In genomic region chr7:16728596-16729348, GRCm38 (mm10) we compare ENCODE assay signal across 9 mouse cellular contexts. TPM values are rescaled to one million over a fixed set of nuclear protein-coding genes. Genes with fewer than 3 reads are reported as not detected.
DNase-seq lines count a peak whose midpoint lies in the region; ATAC-seq lines count a peak whose summit lies in the region.
"Had no signal": no experiment of that assay in that cellular context is flagged by ENCODE, and none has a peak within 500 bp of the region (broad histone marks: within the 10 kb centered on the region; RNA-seq: fewer than 3 reads in every experiment).

No protein-coding gene starts in this region.

- no peaks in the 10 kb centered on the region; the same call in 1 of the 2 replicates for H3K4me1 ChIP-seq in embryonic facial prominence, embryonic 11.5 days (ENCODE audit: control insufficient read depth, insufficient read depth, low read length)
- peaks cover 30% of the 10 kb centered on the region for H3K4me1 ChIP-seq in heart, embryonic 10.5 days
- H3K4me1 ChIP-seq in liver, embryonic 16.5 days (ENCODE audit: control insufficient read depth, low read depth, low read length): peaks cover 3% of the 10 kb centered on the region
- peaks cover 7% of the 10 kb centered on the region; the same call in 1 of the 2 replicates for H3K4me1 ChIP-seq in neural tube, embryonic 13.5 days (replicated peaks)

- peak; percentile 81 for DNase-seq in A20 (ENCODE audit: low read depth, low spot score)
- peak; percentile 77 for DNase-seq in adipocyte (ENCODE audit: low spot score)
- peak; percentile 92 for DNase-seq in embryonic facial prominence, embryonic 11.5 days (ENCODE audit: low spot score)
- DNase-seq in heart, embryonic 10.5 days (ENCODE audit: low spot score): peak; percentile 92
- peak; percentile 51 for DNase-seq in kidney, adult 9 months
- peak; percentile 90 for DNase-seq in testis, postnatal 10 days (ENCODE audit: low spot score)

- H3K27me3 ChIP-seq in embryonic facial prominence, embryonic 11.5 days (ENCODE audit: control insufficient read depth, insufficient read depth, low read length): no peaks in the 10 kb centered on the region
- peaks cover 2% of the 10 kb centered on the region; the same call in 1 of the 2 replicates for H3K27me3 ChIP-seq in heart, embryonic 10.5 days (ENCODE audit: insufficient read depth, poor library complexity, severe bottlenecking)
- no peaks in the 10 kb centered on the region for H3K27me3 ChIP-seq in liver, embryonic 16.5 days (ENCODE audit: control insufficient read depth, insufficient read depth, low read depth, low read length)
- no peaks in the 10 kb centered on the region for H3K27me3 ChIP-seq in neural tube, embryonic 13.5 days

- no peaks in the 10 kb centered on the region for H3K36me3 ChIP-seq in embryonic facial prominence, embryonic 11.5 days (replicated peaks; ENCODE audit: control insufficient read depth, insufficient read depth, low read depth, low read length)
- H3K36me3 ChIP-seq in heart, embryonic 10.5 days: no peaks in the 10 kb centered on the region
- no peaks in the 10 kb centered on the region for H3K36me3 ChIP-seq in liver, embryonic 16.5 days (ENCODE audit: control insufficient read depth, insufficient read depth)
- no peaks in the 10 kb centered on the region for H3K36me3 ChIP-seq in neural tube, embryonic 13.5 days

- H3K9me3 ChIP-seq in embryonic facial prominence, embryonic 11.5 days (replicated peaks; ENCODE audit: control insufficient read depth, low read length): no peaks in the 10 kb centered on the region
- H3K9me3 ChIP-seq in heart, embryonic 10.5 days: no peaks in the 10 kb centered on the region
- no peaks in the 10 kb centered on the region for H3K9me3 ChIP-seq in liver, embryonic 16.5 days (replicated peaks; ENCODE audit: control insufficient read depth, low read length)
- H3K9me3 ChIP-seq in neural tube, embryonic 13.5 days: no peaks in the 10 kb centered on the region

- no peak overlapping the region for H3K4me2 ChIP-seq in embryonic facial prominence, embryonic 11.5 days (ENCODE audit: low read depth, low read length)
- peak overlapping the region; percentile 14; the same call in 1 of the 2 replicates for H3K4me2 ChIP-seq in liver, embryonic 16.5 days (ENCODE audit: low read depth, low read length)
- H3K4me2 ChIP-seq in neural tube, embryonic 13.5 days: peak overlapping the region; percentile 33

- 29% methylated on average over 14 of the region's 14 CpGs for WGBS in embryonic facial prominence, embryonic 11.5 days
- 21% methylated on average over 14 of the region's 14 CpGs for WGBS in heart, embryonic 10.5 days
- WGBS in liver, embryonic 16.5 days (ENCODE audit: insufficient replicate concordance): 18% methylated on average over 14 of the region's 14 CpGs
- WGBS in neural tube, embryonic 13.5 days: 30% methylated on average over 14 of the region's 14 CpGs

- ATAC-seq in embryonic facial prominence, embryonic 11.5 days (replicated peaks; ENCODE audit: insufficient number of reproducible peaks, low FRiP score, low TSS enrichment, low read depth): no peak
- ATAC-seq in liver, embryonic 16.5 days (ENCODE audit: low read depth): no peak
- ATAC-seq in neural tube, embryonic 13.5 days (ENCODE audit: low read depth): peak; percentile 60

- no peak overlapping the region for H3K4me3 ChIP-seq in embryonic facial prominence, embryonic 11.5 days (ENCODE audit: low read depth, low read length)
- peak overlapping the region; percentile 22; the same call in 1 of the 2 replicates for H3K4me3 ChIP-seq in heart, embryonic 10.5 days
- H3K4me3 ChIP-seq in liver, embryonic 16.5 days (ENCODE audit: low read depth, low read length): no peak overlapping the region
- peak overlapping the region; percentile 10; the same call in 1 of the 2 replicates for H3K4me3 ChIP-seq in neural tube, embryonic 13.5 days

- no peak overlapping the region for H3K27ac ChIP-seq in embryonic facial prominence, embryonic 11.5 days (replicated peaks; ENCODE audit: low read depth, low read length)
- peak overlapping the region; percentile 72; the same call in 1 of the 2 replicates for H3K27ac ChIP-seq in heart, embryonic 10.5 days
- no peak overlapping the region for H3K27ac ChIP-seq in liver, embryonic 16.5 days (ENCODE audit: low read length)
- H3K27ac ChIP-seq in neural tube, embryonic 13.5 days (replicated peaks): no peak overlapping the region; the same call in 1 of the 2 replicates

- no peak overlapping the region for H3K9ac ChIP-seq in embryonic facial prominence, embryonic 11.5 days (replicated peaks; ENCODE audit: low read length)
- no peak overlapping the region for H3K9ac ChIP-seq in liver, embryonic 16.5 days (ENCODE audit: low read depth, low read length)
- peak overlapping the region; percentile 48; the same call in 1 of the 2 replicates for H3K9ac ChIP-seq in neural tube, embryonic 13.5 days

RNA-seq across cellular contexts. Expression of gene Ceacam9, which starts 7.0 kb away (rescaled TPM):
- polyA plus RNA-seq in embryonic facial prominence, embryonic 11.5 days (2014; fragmentation: Nextera tagmentation; extraction: Ambion mirVana): not detected in 2 replicates
- not detected in 2 replicates for polyA plus RNA-seq in heart, embryonic 10.5 days (2016; fragmentation: Nextera tagmentation; extraction: Ambion mirVana)
- not detected in 2 replicates for polyA plus RNA-seq in liver, embryonic 16.5 days (2015; fragmentation: Nextera tagmentation; extraction: Ambion mirVana)
- polyA plus RNA-seq in neural tube, embryonic 13.5 days (2015; fragmentation: Nextera tagmentation; extraction: Ambion mirVana): not detected in 2 replicates
- polyA plus RNA-seq: large intestine, adult 2 months had no signal

RNA-seq across cellular contexts. Expression of gene Ap2s1, which starts 9.4 kb away (rescaled TPM):
- 262 and 279 TPM in 2 replicates for polyA plus RNA-seq in embryonic facial prominence, embryonic 11.5 days (2014; fragmentation: Nextera tagmentation; extraction: Ambion mirVana)
- polyA plus RNA-seq in heart, embryonic 10.5 days (2016; fragmentation: Nextera tagmentation; extraction: Ambion mirVana): 243 and 270 TPM in 2 replicates
- polyA plus RNA-seq in liver, embryonic 16.5 days (2015; fragmentation: Nextera tagmentation; extraction: Ambion mirVana): 151 and 155 TPM in 2 replicates
- 372 and 378 TPM in 2 replicates for polyA plus RNA-seq in neural tube, embryonic 13.5 days (2015; fragmentation: Nextera tagmentation; extraction: Ambion mirVana)

RNA-seq across cellular contexts. Expression of gene Slc1a5, which starts 52.4 kb away (rescaled TPM):
- 19.6 and 19.7 TPM in 2 replicates for polyA plus RNA-seq in embryonic facial prominence, embryonic 11.5 days (2014; fragmentation: Nextera tagmentation; extraction: Ambion mirVana)
- polyA plus RNA-seq in heart, embryonic 10.5 days (2016; fragmentation: Nextera tagmentation; extraction: Ambion mirVana): 47.0 TPM in 2 replicates
- 101 and 119 TPM in 2 replicates for polyA plus RNA-seq in liver, embryonic 16.5 days (2015; fragmentation: Nextera tagmentation; extraction: Ambion mirVana)
- polyA plus RNA-seq in neural tube, embryonic 13.5 days (2015; fragmentation: Nextera tagmentation; extraction: Ambion mirVana): 8.8 and 9.0 TPM in 2 replicates

RNA-seq across cellular contexts. Expression of gene Ceacam15, which starts 53.3 kb away (rescaled TPM):
- not detected in 2 replicates for polyA plus RNA-seq in embryonic facial prominence, embryonic 11.5 days (2014; fragmentation: Nextera tagmentation; extraction: Ambion mirVana)
- 0.19 and 0.30 TPM in 2 replicates for polyA plus RNA-seq in heart, embryonic 10.5 days (2016; fragmentation: Nextera tagmentation; extraction: Ambion mirVana)
- not detected in 2 replicates for polyA plus RNA-seq in liver, embryonic 16.5 days (2015; fragmentation: Nextera tagmentation; extraction: Ambion mirVana)
- not detected in 2 replicates for polyA plus RNA-seq in neural tube, embryonic 13.5 days (2015; fragmentation: Nextera tagmentation; extraction: Ambion mirVana)
- polyA plus RNA-seq: large intestine, adult 2 months had no signal

Comparison
In these comparisons a context has a peak if more than half of its experiments do, and no peak if none do; other contexts are left out.
1. H3K4me3 ChIP-seq: peak in heart, embryonic 10.5 days (single experiment) and neural tube, embryonic 13.5 days (single experiment); none in embryonic facial prominence, embryonic 11.5 days (single experiment) and liver, embryonic 16.5 days (single experiment).
2. Peak in every context shown above with its lines, with median percentiles within 50 percentile points of each other: DNase-seq.